Mouse (Mus musculus) heart, postnatal 10 days (tissue): ENCODE data around the gene Oit1. TPM values are rescaled to one million over a fixed set of nuclear protein-coding genes. Genes with fewer than 3 reads are reported as not detected.
A peak's percentile ranks its signal among the peaks of the same experiment; 100 is the strongest.

Experiments used
- DNase-seq, 2 experiments: peaks; one replicate each; pipeline ENCODE4 v3.0.0; 2021
- intact Hi-C: fragments of 180-260 bp; cut with DNase I; formaldehyde crosslinking; loops from one replicate; pipeline ENCODE4 v1.15.1; 2025
- total RNA-seq, 2 experiments: library from RNA; stranded (reverse); gene quantifications; 2 replicates each; pipeline ENCODE4 v1.2.3; 2021

The Oit1 gene
- total RNA-seq, 2 experiments from 2014 or later: not detected

DNA sequence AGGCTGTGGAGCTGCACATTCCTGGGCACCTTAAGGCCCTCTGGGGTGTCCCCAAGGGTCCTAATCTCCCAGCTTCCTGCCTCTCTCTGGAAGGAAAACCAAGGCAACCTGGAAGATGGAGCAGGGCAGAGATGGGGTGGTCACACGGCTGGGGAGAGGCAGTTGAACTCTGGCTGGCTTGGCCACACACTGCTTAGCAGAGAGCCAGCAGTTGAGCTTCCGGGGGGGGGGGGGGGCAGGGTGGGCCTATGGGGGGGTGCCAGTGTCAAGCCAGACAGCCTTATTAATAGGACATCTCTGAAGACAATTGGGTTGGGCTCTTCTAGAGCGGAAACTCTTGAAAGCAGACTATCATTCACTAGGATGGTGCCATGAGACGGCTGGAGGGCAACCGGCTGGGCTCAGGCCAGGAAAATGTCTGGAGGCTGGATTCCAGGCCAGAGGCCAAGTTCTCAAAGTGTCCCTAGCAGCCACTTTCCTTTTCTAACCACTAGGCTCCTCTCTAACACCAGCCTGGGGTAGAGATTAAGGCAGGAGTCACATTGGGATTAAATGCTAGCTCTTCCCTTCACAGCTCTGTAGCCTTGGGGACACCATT lies 35.9 kb downstream of the Oit1 start:
- DNase-seq: peak; percentile 79 to 82
- intact Hi-C loops: loop anchor here (2.0 to 10.0 kb wide), 3 partner anchors 28 to 168 kb away; partner anchors contain the start of gene Pdhb

DNA sequence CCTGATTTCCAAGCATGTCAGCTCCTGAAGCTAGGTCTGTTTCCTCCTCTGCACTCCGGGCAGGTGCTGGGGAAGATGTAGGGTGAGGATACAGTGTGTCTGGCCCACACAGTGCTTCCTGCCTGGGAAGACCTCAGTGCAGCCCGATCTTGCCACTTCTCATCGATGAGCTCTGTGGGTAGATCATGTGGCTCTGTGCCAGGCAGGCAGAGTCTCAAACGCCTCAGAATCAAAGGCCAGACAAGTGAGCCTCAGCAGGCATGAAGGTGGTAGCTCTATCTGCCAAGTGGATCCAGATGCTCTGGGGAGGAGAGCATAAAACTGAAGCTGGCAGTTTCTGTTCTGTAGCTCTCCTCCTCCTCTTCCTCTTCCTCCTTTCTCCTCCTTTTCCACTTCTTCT lies 38.3 kb downstream of the Oit1 start:
- intact Hi-C loops: loop anchor here (5.0 to 10.0 kb wide), 2 partner anchors 123 to 165 kb away; partner anchors contain the start of gene Pdhb
- no peak for DNase-seq

DNA sequence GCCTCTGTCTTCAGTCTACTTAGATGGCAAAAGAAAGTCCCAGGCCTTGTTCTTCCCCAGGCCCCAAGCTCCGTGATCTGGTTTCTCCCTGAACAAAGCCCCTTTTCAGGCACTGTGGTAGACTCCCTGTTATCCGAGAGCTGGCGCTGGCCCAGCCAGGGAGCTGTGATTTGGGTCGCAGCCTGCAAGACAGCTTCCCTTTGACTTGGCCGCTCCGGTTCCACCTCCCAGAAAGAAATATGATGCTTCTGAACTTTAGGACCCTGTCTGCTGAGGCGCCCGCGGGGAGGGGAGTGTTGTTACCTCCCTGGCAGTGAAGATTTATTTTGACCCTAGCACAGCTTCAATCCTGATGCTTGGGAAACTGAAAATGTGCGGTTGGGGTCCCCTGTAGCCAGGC lies 42.6 kb downstream of the Oit1 start:
- intact Hi-C loops: no loop called here
- no peak for DNase-seq

DNA sequence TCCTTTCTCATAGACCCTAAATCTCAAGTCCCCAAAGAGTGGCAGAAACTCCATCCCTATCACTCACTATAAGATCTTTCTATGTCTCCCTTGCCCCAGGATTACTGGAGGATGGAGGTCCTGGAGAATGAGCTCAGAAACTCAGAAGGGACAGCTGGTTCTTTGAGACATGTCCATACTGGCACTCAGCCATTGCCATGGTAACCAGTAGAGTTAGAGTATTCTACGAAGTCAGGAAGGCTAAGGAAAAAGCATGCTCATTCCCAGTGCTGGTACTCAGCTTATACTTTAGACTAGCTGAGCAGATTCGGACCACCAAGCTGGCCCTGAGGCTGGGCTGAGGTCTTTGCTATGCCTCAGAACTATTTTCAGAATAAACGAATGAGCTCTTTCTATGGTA lies 44.0 kb downstream of the Oit1 start:
- intact Hi-C loops: no loop called here
- peak; percentile 37 to 62 for DNase-seq

DNA sequence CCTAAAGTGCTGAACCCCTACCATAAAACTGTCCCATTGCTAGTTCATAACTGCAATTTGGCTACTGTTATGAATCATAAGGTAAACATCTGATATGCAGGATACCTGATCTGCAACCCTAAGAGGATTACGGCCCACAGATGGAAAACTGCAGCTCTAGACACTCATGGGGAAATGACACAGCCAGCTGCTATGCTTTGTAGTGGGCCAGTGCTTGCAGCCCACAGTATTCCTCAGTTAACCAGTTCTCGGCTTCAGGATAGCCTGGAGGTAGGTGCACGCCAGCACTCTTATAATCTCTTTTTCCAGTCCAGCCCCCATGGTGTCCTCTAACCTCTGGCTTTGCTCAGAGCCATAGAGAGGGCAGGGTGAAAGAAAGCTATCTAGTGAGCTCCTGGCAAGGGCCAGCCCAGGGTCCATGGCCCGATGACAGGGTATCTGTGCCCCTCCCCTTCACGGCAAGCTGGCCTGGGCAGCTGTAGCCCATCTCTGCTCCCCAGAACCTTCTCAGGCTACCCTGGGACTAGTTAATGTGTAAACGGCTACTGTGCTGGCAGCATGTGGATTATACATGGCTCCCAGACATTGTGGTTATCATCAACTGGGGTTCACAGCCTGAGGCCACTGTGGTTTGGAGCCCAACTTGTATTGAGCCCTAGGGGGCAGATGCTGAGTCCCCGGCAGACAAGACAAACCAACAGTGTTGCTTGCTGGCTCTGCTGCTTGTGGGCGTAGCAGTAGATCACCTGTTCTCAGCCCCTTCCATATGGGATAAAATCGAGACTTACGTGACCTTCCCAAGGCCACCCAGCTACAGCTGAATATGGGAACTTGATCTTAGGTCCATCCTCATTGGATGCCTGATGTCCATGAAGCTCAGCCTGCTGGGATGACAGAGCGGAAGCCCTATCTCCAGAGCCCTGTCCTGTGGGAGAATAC lies 46.0 kb downstream of the Oit1 start:
- DNase-seq: no peak
- intact Hi-C loops: no loop called here

DNA sequence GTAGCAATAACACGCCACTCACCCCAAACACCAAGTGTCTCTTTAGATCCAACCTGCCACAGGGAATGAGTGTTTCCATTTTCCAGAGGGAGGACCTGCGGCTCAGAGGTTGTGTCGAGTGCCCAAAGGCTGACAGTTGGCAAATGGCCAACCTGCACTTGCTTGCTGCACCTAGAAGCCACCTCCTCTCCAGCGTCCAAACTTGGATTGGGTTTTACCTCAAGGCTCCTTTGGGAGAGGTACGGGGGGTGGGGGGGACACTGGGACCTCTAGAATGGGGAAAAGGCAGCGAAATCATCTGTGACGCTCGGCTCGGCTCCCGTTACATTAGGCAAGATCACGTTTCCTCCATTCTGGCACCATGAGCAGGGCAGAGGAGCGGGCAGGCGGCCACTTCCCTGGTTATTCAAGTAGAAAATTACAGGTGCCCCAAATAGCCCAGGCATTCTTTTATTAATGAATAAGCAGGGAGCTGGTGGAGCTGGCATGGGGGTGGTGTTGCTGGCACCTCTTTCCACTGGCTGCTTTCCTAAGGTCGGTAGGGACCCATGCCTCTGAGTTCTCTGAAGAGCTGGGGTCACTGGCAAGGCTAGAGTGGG lies 47.1 kb downstream of the Oit1 start:
- intact Hi-C loops: no loop called here
- peak; percentile 58 to 64 for DNase-seq

DNA sequence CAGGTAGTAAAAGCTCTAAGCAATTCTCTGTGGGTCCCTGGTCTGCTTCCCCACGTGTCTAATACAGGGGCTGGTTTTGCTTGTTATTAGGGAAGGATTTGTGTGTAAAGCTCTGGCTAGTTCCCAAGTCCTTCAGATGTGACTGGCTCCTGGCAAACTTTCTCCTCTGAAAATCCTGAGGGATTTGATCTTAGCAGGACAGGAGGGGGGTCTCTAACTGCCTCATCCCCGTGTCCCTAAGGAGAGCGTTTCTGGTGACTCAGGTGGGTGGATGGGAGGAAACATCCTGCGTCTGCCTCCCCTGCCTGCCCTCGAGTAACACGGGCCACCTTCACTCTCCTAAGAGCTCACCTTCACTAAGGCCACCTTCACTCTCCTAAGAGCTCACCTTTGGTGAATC lies 48.2 kb downstream of the Oit1 start:
- intact Hi-C loops: no loop called here
- no peak for DNase-seq

DNA sequence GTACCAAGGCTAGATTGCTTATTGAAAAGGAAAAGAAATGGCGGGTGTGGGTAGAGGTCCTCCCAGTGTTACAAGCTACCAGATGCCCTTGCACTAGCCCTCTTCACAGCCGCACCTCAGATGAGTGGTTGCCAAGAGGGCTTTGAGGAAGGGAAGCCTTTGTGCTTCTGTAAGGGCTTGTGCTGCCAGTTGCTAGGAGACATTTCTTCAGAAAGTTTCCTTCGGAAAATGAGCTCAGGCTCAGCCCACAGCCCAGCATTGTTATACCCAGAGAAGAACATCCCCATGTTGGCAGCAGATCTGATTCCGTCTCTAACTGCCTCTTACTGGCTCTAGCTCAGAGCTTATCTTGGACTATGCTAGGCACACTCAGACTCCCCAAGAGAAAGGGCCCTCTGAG lies 49.0 kb downstream of the Oit1 start:
- intact Hi-C loops: no loop called here

DNA sequence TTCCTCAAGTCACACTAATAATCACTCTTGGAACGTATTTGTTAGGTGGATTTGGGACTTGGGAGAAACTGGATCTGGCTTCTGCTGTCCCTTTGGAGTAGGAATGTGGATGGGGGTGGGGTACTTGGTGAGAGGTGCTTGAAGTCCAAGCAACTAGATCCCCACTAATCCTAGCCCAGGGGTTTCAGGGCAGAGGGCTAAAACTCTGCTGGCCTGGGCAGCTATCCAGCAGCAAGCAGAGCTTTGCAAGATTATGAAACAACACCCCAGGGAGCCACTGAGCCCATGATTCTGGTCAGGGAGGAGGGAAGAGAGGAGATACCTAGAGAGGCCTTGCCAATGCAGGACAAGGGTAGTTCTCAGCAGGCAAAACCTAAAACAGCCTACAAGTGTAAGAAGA lies 51.2 kb downstream of the Oit1 start:
- intact Hi-C loops: no loop called here
- DNase-seq: peak; percentile 22 to 27

More for the DNA sequence above, 49.0 kb downstream of the Oit1 start:
- DNase-seq: no peak

DNA sequence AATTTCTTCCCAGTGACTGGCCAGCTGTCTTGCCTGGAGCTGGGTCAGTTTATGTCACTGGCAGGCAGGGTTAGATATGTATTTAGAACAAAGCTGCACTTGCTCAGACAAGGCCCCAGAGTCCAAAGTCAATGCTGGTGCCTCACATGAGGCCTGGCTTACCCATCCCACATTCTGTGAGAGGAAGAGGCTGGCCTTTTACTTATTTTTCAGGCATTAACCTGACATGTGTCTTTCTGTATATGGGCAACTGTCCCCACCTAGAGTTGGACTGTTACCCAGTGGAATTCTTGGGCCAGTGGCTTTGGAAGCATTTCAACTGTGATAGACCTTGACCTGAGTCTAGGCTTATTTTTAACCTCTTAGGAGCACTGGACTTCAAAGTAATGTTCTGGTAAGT lies 51.6 kb downstream of the Oit1 start:
- intact Hi-C loops: no loop called here
- peak; percentile 36 to 40 for DNase-seq

DNA sequence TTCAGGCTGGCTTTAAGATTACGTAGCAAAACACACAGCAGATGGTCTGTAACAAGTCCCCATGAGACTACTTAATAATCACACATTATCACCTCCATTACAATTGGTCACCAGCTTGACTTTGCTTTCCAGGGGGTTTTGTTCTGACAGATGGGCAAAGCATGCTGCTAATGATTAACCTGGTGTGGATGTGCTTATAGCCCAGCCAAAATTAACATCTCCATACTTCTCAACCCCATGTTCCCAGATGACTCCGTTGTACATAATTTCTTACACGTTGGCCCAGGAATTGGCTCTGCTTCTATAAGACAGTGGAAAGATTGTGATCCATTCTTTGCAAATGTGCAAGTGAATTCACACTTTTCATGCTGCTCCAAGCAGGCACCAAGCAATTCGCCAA lies 52.8 kb downstream of the Oit1 start:
- intact Hi-C loops: no loop called here
- no peak for DNase-seq

DNA sequence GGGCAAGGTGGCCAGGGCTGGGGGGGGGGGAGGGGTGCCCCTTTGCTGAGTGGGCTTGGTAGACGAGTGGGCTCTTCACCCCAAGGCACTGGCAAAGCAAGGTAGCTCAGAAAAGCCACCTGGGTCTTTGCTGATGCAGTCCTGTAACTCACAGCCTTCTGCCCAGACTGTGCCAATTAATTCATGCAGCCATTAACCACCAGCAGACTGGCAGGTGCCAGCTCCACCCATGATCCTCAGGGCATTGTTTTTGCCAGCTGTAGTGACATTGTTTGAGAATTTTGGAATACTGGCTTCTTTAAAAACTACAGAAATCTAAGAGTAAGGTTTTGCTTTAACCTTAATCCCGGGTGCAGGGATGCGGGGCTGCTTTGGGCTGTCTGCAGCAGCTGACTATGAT lies 58.0 kb downstream of the Oit1 start:
- DNase-seq: no peak
- intact Hi-C loops: no loop called here

DNA sequence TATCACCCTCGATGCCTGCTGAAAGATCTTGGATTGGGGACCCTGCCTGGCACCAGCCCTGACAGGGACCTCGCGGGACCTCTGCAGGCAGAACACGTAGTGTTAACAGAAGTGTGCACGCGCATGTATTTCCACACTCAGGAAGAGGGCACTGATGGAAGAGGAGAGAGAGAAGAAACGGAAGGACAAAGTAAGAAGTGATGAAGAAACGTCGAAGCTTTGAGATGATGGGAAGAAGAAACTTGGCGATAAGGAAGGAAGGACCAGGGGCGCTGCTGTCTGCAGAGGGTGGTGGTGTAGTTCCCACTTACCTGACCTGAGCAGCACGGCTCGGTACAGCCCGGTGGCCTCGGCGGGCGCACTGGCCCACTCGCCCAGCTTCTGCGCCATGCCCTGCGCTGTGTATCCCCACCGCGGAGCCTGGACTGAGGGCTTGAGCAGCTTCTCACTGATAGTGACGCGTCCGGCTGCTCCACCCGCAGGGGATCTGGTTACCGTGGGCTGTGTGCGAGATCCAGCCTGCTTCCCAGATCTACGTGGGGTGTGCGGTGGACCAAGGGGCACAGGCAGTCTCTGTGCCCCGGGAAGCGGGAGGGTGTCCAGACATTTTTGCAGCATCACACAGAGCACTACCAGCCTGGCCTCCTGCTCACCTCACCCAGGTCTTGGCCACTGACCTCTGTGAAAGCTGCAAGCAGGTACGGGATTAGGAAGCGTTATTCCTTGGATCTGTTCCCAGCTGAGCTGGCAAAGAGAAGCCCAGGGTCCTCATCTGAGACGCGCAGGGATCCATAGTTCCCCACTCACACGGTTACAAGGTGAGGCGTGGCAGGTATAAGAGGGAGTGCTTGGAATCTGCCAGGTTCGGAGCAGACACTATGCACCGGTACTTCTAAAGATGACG lies 61.1 kb downstream of the Oit1 start, which contains the start of gene Fam107a:
Gene Fam107a (minus strand): TSS at position 830 of the 904 bp plus-strand sequence.
- intact Hi-C loops: no loop called here

DNA sequence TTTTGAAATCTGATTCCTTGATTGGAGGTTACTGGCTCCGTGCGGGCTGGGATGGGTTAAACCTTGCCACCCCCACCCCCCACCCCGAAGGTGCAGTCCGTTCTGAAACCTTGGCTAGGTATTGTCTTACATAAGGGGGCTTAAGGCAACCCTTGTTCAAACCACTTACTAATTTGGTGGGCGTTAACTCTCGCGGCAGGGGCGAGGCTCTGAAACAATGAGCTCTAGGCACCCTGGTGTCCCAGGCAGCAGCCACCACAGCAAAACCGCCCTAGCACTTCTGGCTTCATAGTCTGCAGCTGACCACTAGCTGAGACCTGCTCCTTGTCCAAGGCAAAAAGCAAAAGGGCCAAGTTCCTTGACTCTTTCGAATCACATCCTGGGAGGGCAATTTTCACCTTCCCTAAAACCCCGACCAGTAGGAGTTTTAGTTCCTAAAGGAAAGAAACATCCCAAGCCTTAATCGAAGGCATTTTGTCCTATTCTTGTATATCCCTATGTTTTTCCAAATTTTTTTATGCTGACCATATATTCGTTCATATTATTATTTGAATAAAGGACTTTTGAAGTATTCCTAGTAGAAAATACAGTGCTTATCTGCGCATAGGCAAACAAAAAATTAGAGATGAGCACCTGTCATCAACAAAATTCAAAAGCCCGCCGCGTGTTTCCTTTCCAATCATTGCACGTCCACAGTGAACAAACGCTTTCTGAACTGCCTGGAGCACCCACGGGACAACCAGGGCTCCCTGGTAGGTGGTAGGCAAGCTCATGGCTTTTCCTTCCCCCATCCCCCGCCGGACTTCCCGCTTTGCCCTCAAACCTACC lies 62.0 kb downstream of the Oit1 start:
- intact Hi-C loops: no loop called here
- DNase-seq: no peak

More for the DNA sequence above, 61.1 kb downstream of the Oit1 start, which contains the start of gene Fam107a:
- no peak for DNase-seq

DNA sequence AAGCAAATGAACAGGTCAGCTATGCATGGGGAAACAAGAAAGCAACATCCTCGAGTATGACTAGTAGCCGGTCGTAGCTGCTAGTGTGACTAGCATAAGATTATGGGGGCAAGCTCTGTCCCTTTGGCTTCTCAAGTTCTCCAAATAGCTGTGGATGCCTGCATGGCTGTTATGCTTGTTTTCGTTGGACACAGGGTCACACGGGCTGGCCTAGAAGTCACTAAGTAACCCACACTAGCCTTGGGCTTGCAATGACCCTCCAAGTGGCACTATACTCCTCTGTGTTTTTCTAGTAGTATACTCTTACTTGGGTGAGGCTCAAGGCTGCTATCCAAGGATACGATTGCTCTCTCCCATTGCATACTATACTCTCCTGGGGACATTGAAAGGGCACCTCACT lies 63.4 kb downstream of the Oit1 start:
- intact Hi-C loops: loop anchor here (2.0 kb wide), 2 partner anchors 14 to 28 kb away; no protein-coding TSS in a partner anchor

DNA sequence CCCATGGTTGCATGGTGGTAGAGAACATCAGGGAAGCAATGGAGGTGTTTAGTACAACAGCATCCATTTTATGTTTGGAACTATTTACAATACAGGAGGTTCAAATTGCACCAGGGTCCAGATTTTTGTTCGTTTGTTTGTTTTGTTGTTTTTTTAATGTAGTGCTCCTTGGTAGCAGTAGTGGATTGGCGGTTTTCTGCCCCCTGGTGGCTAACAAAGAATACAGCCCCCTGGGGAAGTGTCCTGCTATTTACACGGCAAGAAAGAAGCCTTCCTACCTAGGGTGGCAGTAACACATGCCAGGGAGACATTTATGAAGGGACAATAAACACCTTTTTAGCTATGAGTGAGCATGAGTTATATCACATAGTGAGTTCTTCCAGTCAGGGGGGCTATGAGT lies 64.0 kb downstream of the Oit1 start:
- intact Hi-C loops: loop anchor here (2.0 kb wide), 2 partner anchors 14 to 28 kb away; no protein-coding TSS in a partner anchor
- peak in 1 of 2 experiments; percentile 34 for DNase-seq

More for the DNA sequence above, 63.4 kb downstream of the Oit1 start:
- DNase-seq: no peak

DNA sequence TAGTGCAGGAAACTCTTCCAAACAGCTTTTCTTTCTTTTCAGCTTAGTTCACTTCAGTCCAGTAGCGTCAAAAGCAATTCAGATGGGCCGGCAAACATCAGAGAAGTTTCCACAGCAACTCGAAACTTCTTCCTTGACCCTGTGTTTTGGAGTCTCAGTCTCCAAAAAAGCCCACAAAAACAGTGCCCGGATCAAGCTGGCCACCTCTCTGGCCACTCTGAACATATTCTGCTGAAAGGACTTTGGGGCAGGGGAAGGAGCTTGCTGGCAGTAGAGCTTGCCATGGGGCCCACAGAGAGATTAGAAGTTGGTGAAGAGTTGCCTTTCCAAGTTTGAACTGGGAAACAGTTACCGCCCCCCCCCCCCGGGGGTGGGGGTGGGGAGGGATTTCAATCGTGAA lies 64.7 kb downstream of the Oit1 start:
- DNase-seq: no peak
- intact Hi-C loops: loop anchor here (2.0 kb wide), 2 partner anchors 13 to 29 kb away; no protein-coding TSS in a partner anchor

DNA sequence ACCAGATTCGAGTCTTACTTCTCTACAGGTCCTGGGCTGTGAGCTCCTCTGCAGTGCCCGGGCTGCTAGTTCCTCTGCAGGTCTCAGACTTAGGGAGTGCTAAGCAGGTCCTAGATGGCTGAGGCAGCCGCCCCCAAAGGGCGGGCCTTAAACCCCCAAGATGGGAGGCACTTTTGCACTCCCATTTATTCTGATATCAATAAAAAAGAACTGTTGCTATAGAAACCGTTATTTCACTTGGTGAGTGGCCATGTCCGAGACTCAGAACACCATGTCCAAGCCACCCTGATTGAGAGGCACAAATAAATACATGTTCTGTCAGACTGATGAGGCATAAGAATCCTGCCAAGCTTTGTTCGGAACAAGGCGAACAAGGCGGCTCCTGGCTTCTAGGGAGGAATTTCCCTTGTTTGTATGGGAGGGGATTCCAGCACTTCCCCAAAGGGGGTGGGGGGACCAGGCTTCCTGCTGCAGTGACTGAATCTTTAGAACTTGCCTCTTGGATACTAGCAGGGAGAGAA lies 68.9 kb downstream of the Oit1 start:
- DNase-seq: peak; percentile 36 to 40
- intact Hi-C loops: no loop called here

DNA sequence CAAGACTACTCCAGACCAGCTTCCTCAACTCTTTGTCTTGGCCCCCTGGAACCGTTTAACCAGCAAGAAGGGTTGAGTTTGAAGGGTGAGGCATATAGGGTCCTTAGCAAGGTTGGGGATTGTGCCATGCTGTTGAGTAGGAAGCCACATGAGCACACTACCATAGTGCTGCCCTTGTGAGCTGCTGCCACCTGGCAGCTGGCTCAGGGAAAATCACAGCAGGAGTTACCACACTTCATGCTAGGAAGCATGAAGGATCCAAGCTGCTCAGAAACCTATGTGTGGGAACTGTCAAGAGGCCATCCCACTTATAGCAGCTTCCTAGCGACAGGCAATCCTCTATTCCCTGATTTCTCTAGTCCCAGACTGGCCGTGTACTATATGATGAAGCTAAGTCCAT lies 69.9 kb downstream of the Oit1 start:
- no peak for DNase-seq
- intact Hi-C loops: no loop called here
